Mouse (Mus musculus) ES-E14 (cell line): ENCODE measurements at regions not wholly inside any gene's neighbourhood (a gene's known extent, or its start where the extent isn't known, plus 50 kb on each side); places are given as distances from the start of the nearest gene placed in this dataset.

Source experiments
- DNase-seq: peaks from one replicate; pipeline ENCODE4 v3.0.0-alpha.2; 2013; ENCODE audit warnings: low read depth, low spot score
- H3K27ac ChIP-seq: 2 replicates; pipeline ENCODE4 v1.5.1; 2012; ENCODE audit warnings: low read depth, mild to moderate bottlenecking, low read length, moderate library complexity, mixed read lengths; ENCODE audit not compliant: poor library complexity, insufficient read depth, severe bottlenecking
- H3K36me3 ChIP-seq: 2 replicates; pipeline ENCODE4 v1.6.1; 2012; ENCODE audit warnings: mild to moderate bottlenecking, low read length, moderate library complexity, mixed read lengths; ENCODE audit not compliant: control insufficient read depth, poor library complexity, insufficient read depth, severe bottlenecking
- H3K4me1 ChIP-seq, 2 experiments: fragments of 150-350 bp in 1 of 2; sonication (generic) in 1 of 2; 2 replicates each; pipeline ENCODE4 v1.6.1; 2012; ENCODE audit warnings: low read length in 2 of 2, mild to moderate bottlenecking in 1 of 2, mixed read lengths in 1 of 2; ENCODE audit not compliant: control insufficient read depth in 2 of 2, insufficient read depth in 2 of 2, poor library complexity in 1 of 2
- H3K4me3 ChIP-seq, 2 experiments: fragments of 150-350 bp in 1 of 2; sonication (generic) in 1 of 2; 2 replicates each; pipeline ENCODE4 v1.5.1; 2012; ENCODE audit warnings: low read length in 2 of 2, low read depth in 1 of 2, mild to moderate bottlenecking in 1 of 2, mixed read lengths in 1 of 2; ENCODE audit not compliant: insufficient read depth in 1 of 2, poor library complexity in 1 of 2, severe bottlenecking in 1 of 2
- H3K9ac ChIP-seq: 2 replicates; pipeline ENCODE4 v1.6.1; 2012; ENCODE audit warnings: low read depth, mild to moderate bottlenecking, low read length, mixed read lengths; ENCODE audit not compliant: poor library complexity, insufficient read depth, severe bottlenecking
- H3K9me3 ChIP-seq: fragments of 150-350 bp; sonication (generic); 2 replicates; pipeline ENCODE4 v1.6.1; 2012; ENCODE audit warnings: low read depth, mild to moderate bottlenecking, low read length; ENCODE audit not compliant: control insufficient read depth, insufficient read depth
- CHD2 ChIP-seq: IDR thresholded peaks from 2 replicates; pipeline ENCODE4 v1.6.1; 2014; ENCODE audit warnings: mild to moderate bottlenecking, low read depth, low read length, inconsistent platforms
- HCFC1 ChIP-seq: IDR thresholded peaks from 2 replicates; pipeline ENCODE4 v1.6.1; 2012; ENCODE audit warnings: low read length, inconsistent platforms, borderline replicate concordance; ENCODE audit not compliant: insufficient read depth
- MAFK ChIP-seq: IDR thresholded peaks from 2 replicates; pipeline ENCODE4 v1.6.1; 2014; ENCODE audit warnings: mild to moderate bottlenecking, low read depth, low read length, inconsistent platforms; ENCODE audit not compliant: insufficient read depth
- ZC3H11A ChIP-seq: IDR thresholded peaks from 2 replicates; pipeline ENCODE4 v1.6.1; 2012; ENCODE audit warnings: low read depth, mild to moderate bottlenecking, inconsistent platforms, low read length, borderline replicate concordance
- ZNF384 ChIP-seq: IDR thresholded peaks from 2 replicates; pipeline ENCODE4 v1.6.1; 2012; ENCODE audit warnings: low read depth, low read length, inconsistent platforms
- in situ Hi-C, 2 experiments: fragments of 600-800 bp; cut with MboI; formaldehyde crosslinking; loops; one replicate each; pipeline ENCODE4 v1.15.1; 2025; ENCODE audit warnings: low sequenced_read_pairs in 2 of 2, inconsistent platforms in 1 of 2; ENCODE audit not compliant: unreplicated experiment in 2 of 2

GRCm38 (mm10) chr2:117028771-117029170 lies 92.4 kb upstream of the Spred1 start:
- H3K4me1 ChIP-seq, result no peaks in the 10 kb centered on the region
- TF ChIP-seq ZNF384, result no peak
- no peak for TF ChIP-seq ZC3H11A
- TF ChIP-seq CHD2, result no peak
- no peak for TF ChIP-seq MAFK
- no peak for TF ChIP-seq HCFC1
- H3K36me3 ChIP-seq, result no peaks in the 10 kb centered on the region
- no peak overlapping the region for H3K27ac ChIP-seq
- in situ Hi-C loops, result no loop called here
- no peaks in the 10 kb centered on the region for H3K9me3 ChIP-seq
- H3K9ac ChIP-seq, result no peak overlapping the region
- no peak overlapping the region for H3K4me3 ChIP-seq
- no peak for DNase-seq

DNA sequence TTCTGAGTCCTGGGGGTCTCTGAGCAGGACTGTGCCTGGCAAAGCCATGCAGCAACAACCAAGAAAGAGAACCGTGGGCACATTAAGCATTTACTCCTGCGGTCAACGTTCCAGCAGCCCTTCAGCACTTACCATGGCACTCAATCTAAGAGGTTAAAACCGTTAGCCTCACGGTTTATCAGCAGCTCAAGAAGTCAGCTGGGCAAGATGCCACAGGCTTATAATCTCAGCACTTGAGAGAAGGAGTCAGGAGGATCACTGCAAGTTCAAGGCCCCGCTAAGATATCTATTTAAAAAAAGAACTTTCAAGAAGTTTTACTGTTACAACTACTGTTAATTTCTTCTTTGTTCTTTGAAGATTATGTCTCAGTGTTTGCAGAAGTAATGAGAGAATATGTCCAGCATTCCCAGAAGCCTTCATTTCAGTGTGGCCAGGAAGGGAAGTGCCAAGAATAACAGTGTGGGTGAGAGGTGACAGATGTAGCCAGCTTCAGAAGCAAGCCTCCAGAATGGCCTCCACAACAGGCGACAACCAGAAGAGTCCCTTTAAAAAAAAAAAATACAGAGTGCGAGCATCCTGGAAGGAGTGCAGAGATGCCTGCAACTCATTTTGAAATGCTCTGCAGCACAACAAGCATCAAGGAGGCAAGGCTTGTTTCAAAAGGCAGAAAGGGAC lies 84.8 kb upstream of the Spred1 start:
- no peaks in the 10 kb centered on the region for H3K36me3 ChIP-seq
- TF ChIP-seq HCFC1 (no peak), ZC3H11A (no peak), MAFK (no peak), CHD2 (no peak), ZNF384 (no peak)
- H3K27ac ChIP-seq, result no peak overlapping the region
- in situ Hi-C loops, result no loop called here
- H3K4me1 ChIP-seq, result no peaks in the 10 kb centered on the region
- H3K9ac ChIP-seq, result no peak overlapping the region
- no peaks in the 10 kb centered on the region for H3K9me3 ChIP-seq
- H3K4me3 ChIP-seq, result no peak overlapping the region
- no peak for DNase-seq

GRCm38 (mm10) chr2:117040211-117040610 lies 81.0 kb upstream of the Spred1 start:
- H3K36me3 ChIP-seq, result no peaks in the 10 kb centered on the region
- H3K9ac ChIP-seq, result no peak overlapping the region
- H3K27ac ChIP-seq, result no peak overlapping the region
- H3K9me3 ChIP-seq, result no peaks in the 10 kb centered on the region
- in situ Hi-C loops, result no loop called here
- no peak overlapping the region for H3K4me3 ChIP-seq
- no peak for TF ChIP-seq CHD2
- no peaks in the 10 kb centered on the region for H3K4me1 ChIP-seq
- no peak for DNase-seq

- DNase-seq, result no peak
- no peak for TF ChIP-seq MAFK
- no peak for TF ChIP-seq ZNF384
- no peak for TF ChIP-seq CHD2
- no peak for TF ChIP-seq ZC3H11A
- TF ChIP-seq HCFC1, result no peak
- Histone ChIP-seq H3K4me3 (no peak overlapping the region), H3K27ac (no peak overlapping the region), H3K36me3 (no peaks in the 10 kb centered on the region), H3K9me3 (no peaks in the 10 kb centered on the region), H3K4me1 (no peaks in the 10 kb centered on the region; a peak in 1 of 4 replicates), H3K9ac (no peak overlapping the region)
- in situ Hi-C loops, result no loop called here
Measured at GRCm38 (mm10) chr2:117043831-117044230, 77.3 kb upstream of the Spred1 start.

GRCm38 (mm10) chr2:117048290-117048730 lies 72.9 kb upstream of the Spred1 start:
- Histone ChIP-seq H3K9ac (no peak overlapping the region), H3K9me3 (no peaks in the 10 kb centered on the region), H3K4me3 (no peak overlapping the region), H3K27ac (no peak overlapping the region), H3K36me3 (no peaks in the 10 kb centered on the region), H3K4me1 (peaks cover 0 to 2% of the 10 kb centered on the region in 2 experiments; a peak in 2 of 4 replicates)
- no peak for DNase-seq
- in situ Hi-C loops, result no loop called here
- TF ChIP-seq ZNF384 (no peak), HCFC1 (no peak), MAFK (no peak), ZC3H11A (no peak), CHD2 (no peak)
